Mouse (Mus musculus) erythroblast, embryonic 14.5 days (primary cell): ENCODE results near the gene Aprt. TPM values are rescaled to one million over a fixed set of nuclear protein-coding genes. Genes with fewer than 3 reads are reported as not detected.

Experiments
- H3K27me3 ChIP-seq: 2 replicates; pipeline ENCODE4 v1.6.1; 2012; ENCODE audit warnings: inconsistent platforms; ENCODE audit not compliant: control insufficient read depth
- H3K36me3 ChIP-seq: 2 replicates; pipeline ENCODE4 v1.6.1; 2012; ENCODE audit warnings: mild to moderate bottlenecking, inconsistent platforms; ENCODE audit not compliant: control insufficient read depth
- H3K4me1 ChIP-seq: 2 replicates; pipeline ENCODE4 v1.6.1; 2012; ENCODE audit warnings: inconsistent platforms; ENCODE audit not compliant: control insufficient read depth
- H3K4me3 ChIP-seq: replicated peaks from 2 replicates; pipeline ENCODE3; 2012; ENCODE audit warnings: moderate library complexity, mild to moderate bottlenecking, inconsistent platforms
- H3K9me3 ChIP-seq: 2 replicates; pipeline ENCODE4 v1.6.1; 2012; ENCODE audit warnings: low read length, inconsistent platforms, mixed read lengths; ENCODE audit not compliant: control insufficient read depth
- GATA1 ChIP-seq: IDR thresholded peaks from 2 replicates; pipeline ENCODE4 v1.6.1; 2012; ENCODE audit warnings: low read length, inconsistent platforms, mixed read lengths
- TAL1 ChIP-seq: IDR thresholded peaks from 3 replicates; pipeline ENCODE4 v1.6.1; 2012; ENCODE audit warnings: low read length, inconsistent platforms, mixed read lengths
- polyA plus RNA-seq: library from polyadenylated mRNA; stranded (reverse); fragments of >175 nt; gene quantifications from 2 replicates; pipeline ENCODE4 v1.2.3, GENCODE M21; 2012

Gene Aprt
- polyA plus RNA-seq, 1 experiment = 4.8 TPM

GRCm38 (mm10) chr8:122558671-122559349 lies 17.9 kb downstream of the Aprt start:
- Histone ChIP-seq H3K27me3 (no peaks in the 10 kb centered on the region), H3K9me3 (no peaks in the 10 kb centered on the region), H3K4me1 (peaks cover 42% of the 10 kb centered on the region), H3K36me3 (no peaks in the 10 kb centered on the region; the same call in 1 of the 2 replicates), H3K4me3 (no peak overlapping the region)
- TF ChIP-seq TAL1 (no peak), GATA1 (no peak)

GRCm38 (mm10) chr8:122557248-122558038 lies 19.3 kb downstream of the Aprt start:
- no peaks in the 10 kb centered on the region; the same call in 1 of the 2 replicates for H3K36me3 ChIP-seq
- TF ChIP-seq GATA1 (no peak), TAL1 (no peak)
- peaks cover 51% of the 10 kb centered on the region for H3K4me1 ChIP-seq
- no peak overlapping the region for H3K4me3 ChIP-seq
- H3K27me3 ChIP-seq = no peaks in the 10 kb centered on the region
- no peaks in the 10 kb centered on the region for H3K9me3 ChIP-seq

- H3K4me1 ChIP-seq = peaks cover 60% of the 10 kb centered on the region
- H3K4me3 ChIP-seq = peak overlapping the region; percentile 39
- no peaks in the 10 kb centered on the region for H3K27me3 ChIP-seq
- H3K36me3 ChIP-seq = peaks cover 2% of the 10 kb centered on the region; the same call in 1 of the 2 replicates
- no peak for TF ChIP-seq GATA1
- no peak for TF ChIP-seq TAL1
- H3K9me3 ChIP-seq = no peaks in the 10 kb centered on the region
Measured at GRCm38 (mm10) chr8:122556030-122557009, 20.4 kb downstream of the Aprt start.

DNA sequence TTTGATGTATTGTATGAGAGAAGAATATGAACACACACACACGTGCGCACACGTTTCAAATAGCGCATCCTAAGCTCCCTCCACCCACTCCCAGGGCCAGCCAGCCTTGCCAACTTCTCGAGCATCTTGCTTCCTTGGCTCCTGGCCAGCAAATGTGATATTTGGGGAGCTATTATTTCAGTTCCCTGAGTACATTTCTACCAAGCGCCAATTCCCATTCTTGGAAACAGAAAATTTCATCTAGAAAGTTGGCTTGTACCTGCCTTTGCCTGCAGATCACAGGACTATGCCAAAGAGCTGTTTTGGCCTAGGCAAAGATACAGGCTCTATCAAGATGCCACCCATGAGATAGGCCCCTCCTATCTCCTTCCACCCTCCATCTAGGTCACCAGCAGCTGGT lies 21.9 kb downstream of the Aprt start:
- no peaks in the 10 kb centered on the region for H3K9me3 ChIP-seq
- peaks cover 67% of the 10 kb centered on the region for H3K4me1 ChIP-seq
- no peak for TF ChIP-seq GATA1
- TF ChIP-seq TAL1 = no peak
- no peaks in the 10 kb centered on the region for H3K27me3 ChIP-seq
- peaks cover 8% of the 10 kb centered on the region for H3K36me3 ChIP-seq
- H3K4me3 ChIP-seq = no peak overlapping the region

- H3K4me3 ChIP-seq = peak within 1 kb of the TSS; percentile 92
- TF ChIP-seq TAL1 (no peak), GATA1 (no peak)
- no peaks in the 10 kb centered on the region for H3K9me3 ChIP-seq
- H3K27me3 ChIP-seq = no peaks in the 10 kb centered on the region
- H3K36me3 ChIP-seq = peaks cover 41% of the 10 kb centered on the region
- peaks cover 79% of the 10 kb centered on the region for H3K4me1 ChIP-seq
Measured at GRCm38 (mm10) chr8:122551265-122552051, 25.3 kb downstream of the Aprt start, which contains the start of gene Piezo1. Gene Piezo1, minus strand, starts transcription at chr8:122551329.

GRCm38 (mm10) chr8:122550995-122551264 lies 25.8 kb downstream of the Aprt start:
- no peak for TF ChIP-seq GATA1
- no peak for TF ChIP-seq TAL1

GRCm38 (mm10) chr8:122550234-122550994 lies 26.3 kb downstream of the Aprt start:
- TF ChIP-seq TAL1 (no peak), GATA1 (no peak)
- H3K4me1 ChIP-seq = peaks cover 81% of the 10 kb centered on the region
- peaks cover 50% of the 10 kb centered on the region for H3K36me3 ChIP-seq
- H3K27me3 ChIP-seq = no peaks in the 10 kb centered on the region
- peak overlapping the region; percentile 92 for H3K4me3 ChIP-seq
- no peaks in the 10 kb centered on the region for H3K9me3 ChIP-seq

More at GRCm38 (mm10) chr8:122550995-122551264, 25.8 kb downstream of the Aprt start:
- Histone ChIP-seq H3K4me3 (peak overlapping the region; percentile 92), H3K36me3 (peaks cover 46% of the 10 kb centered on the region), H3K9me3 (no peaks in the 10 kb centered on the region), H3K27me3 (no peaks in the 10 kb centered on the region), H3K4me1 (peaks cover 79% of the 10 kb centered on the region)

DNA sequence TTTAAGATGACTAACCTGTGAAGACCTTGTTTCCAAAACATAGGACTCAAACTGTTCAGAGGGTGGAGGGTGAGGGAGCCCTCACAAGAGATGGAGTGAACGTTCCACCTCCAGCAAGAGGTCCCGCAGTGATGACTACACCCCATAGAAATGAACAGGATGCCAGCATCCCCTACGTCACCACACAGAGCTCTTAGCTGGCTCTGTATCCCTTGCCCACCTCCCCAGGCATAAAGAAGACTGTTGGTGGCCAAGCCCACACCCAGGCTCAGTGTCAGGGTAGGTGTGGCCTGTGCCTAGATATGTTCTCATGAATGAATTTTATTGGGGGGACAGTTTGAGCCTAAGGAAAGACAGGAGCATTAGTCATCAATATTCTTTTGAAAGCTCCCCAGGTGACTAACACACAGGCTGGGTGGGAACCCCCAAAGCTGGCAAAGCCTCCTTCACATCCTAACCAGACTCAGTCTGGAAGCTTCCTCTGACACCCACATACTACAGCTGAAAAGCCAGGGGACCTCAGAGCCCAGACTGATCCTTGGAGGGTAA lies 27.7 kb downstream of the Aprt start:
- Histone ChIP-seq H3K4me1 (peaks cover 87% of the 10 kb centered on the region), H3K27me3 (no peaks in the 10 kb centered on the region), H3K36me3 (peaks cover 64% of the 10 kb centered on the region), H3K9me3 (no peaks in the 10 kb centered on the region), H3K4me3 (peak overlapping the region; percentile 92)
- TF ChIP-seq GATA1 = no peak
- TF ChIP-seq TAL1 = no peak
